ENCODE assay signal across 8 mouse cellular contexts in genomic region chr17:29459321-29460118, GRCm38 (mm10). TPM values are rescaled to one million over a fixed set of nuclear protein-coding genes. Genes with fewer than 3 reads are reported as not detected.
A peak's percentile ranks its signal among the peaks of the same experiment; 100 is the strongest.
DNase-seq lines count a peak whose midpoint lies in the region; ATAC-seq and TF ChIP-seq lines count a peak whose summit lies in the region.

No protein-coding gene starts in this region.

- H3K4me1 ChIP-seq in heart, embryonic 14.5 days (ENCODE audit: control insufficient read depth in 2 of 2, insufficient read depth in 2 of 2, low read length in 2 of 2) = peaks cover 44 to 68% of the 10 kb centered on the region in 2 experiments
- H3K4me1 ChIP-seq in kidney, embryonic 16.5 days (ENCODE audit: insufficient read depth, low read length) = peaks cover 43% of the 10 kb centered on the region
- peaks cover 6% of the 10 kb centered on the region; the same call in 1 of the 2 replicates for H3K4me1 ChIP-seq in stomach, postnatal 0 days (replicated peaks; ENCODE audit: control insufficient read depth, insufficient read depth)

- 6% methylated on average over 24 of the region's 24 CpGs for WGBS in heart, embryonic 14.5 days
- 4% methylated on average over 24 of the region's 24 CpGs for WGBS in kidney, embryonic 16.5 days
- WGBS in stomach, postnatal 0 days = 11% methylated on average over 24 of the region's 24 CpGs

- TF ChIP-seq CTCF in C2C12 (IDR thresholded peaks at IDR 0.05; ENCODE audit: control insufficient read depth, insufficient read depth, insufficient read length) = no peak
- no peak for TF ChIP-seq CTCF in stomach, postnatal 0 days (IDR thresholded peaks at IDR 0.05; ENCODE audit: low read depth)

- no peaks in the 10 kb centered on the region for H3K36me3 ChIP-seq in C2C12 (ENCODE audit: control insufficient read depth, insufficient read depth)
- no peaks in the 10 kb centered on the region for H3K36me3 ChIP-seq in heart, embryonic 14.5 days (ENCODE audit: control insufficient read depth, insufficient read depth, low read length)
- no peaks in the 10 kb centered on the region for H3K36me3 ChIP-seq in kidney, embryonic 16.5 days (ENCODE audit: insufficient read depth, low read length)
- H3K36me3 ChIP-seq in stomach, postnatal 0 days (ENCODE audit: control insufficient read depth, insufficient read depth, low read length) = no peaks in the 10 kb centered on the region

- H3K27me3 ChIP-seq in C2C12 (ENCODE audit: control insufficient read depth, insufficient read depth, insufficient read length) = no peaks in the 10 kb centered on the region
- H3K27me3 ChIP-seq in heart, embryonic 14.5 days (ENCODE audit: control insufficient read depth, insufficient read depth, low read length) = no peaks in the 10 kb centered on the region
- no peaks in the 10 kb centered on the region for H3K27me3 ChIP-seq in kidney, embryonic 16.5 days (ENCODE audit: insufficient read depth, low read length)
- no peaks in the 10 kb centered on the region; the same call in 1 of the 2 replicates for H3K27me3 ChIP-seq in stomach, postnatal 0 days (ENCODE audit: control insufficient read depth, insufficient read depth, low read length)

- no peaks in the 10 kb centered on the region for H3K9me3 ChIP-seq in heart, embryonic 14.5 days (ENCODE audit: control insufficient read depth, low read length)
- no peaks in the 10 kb centered on the region for H3K9me3 ChIP-seq in kidney, embryonic 16.5 days (ENCODE audit: low read length)
- H3K9me3 ChIP-seq in stomach, postnatal 0 days (ENCODE audit: control insufficient read depth, low read length) = no peaks in the 10 kb centered on the region

- H3K79me2 ChIP-seq in C2C12 (ENCODE audit: control insufficient read depth, insufficient read depth) = no peaks in the 10 kb centered on the region

- peak; percentile 93 for DNase-seq in R1 (ENCODE audit: low read depth, low spot score)
- peak; percentile 74 for DNase-seq in embryo, embryonic 9.5 days (ENCODE audit: extremely low spot score)
- peak; percentile 55 for DNase-seq in lung, postnatal 14 days
- peak; percentile 59 for DNase-seq in stomach, postnatal 0 days (ENCODE audit: low spot score)
- no peak for DNase-seq in yolk sac, embryonic 10.5 days (ENCODE audit: low spot score)

- peak overlapping the region; percentile 53 for H3K4me2 ChIP-seq in heart, embryonic 14.5 days (ENCODE audit: low read length)
- H3K4me2 ChIP-seq in kidney, embryonic 16.5 days (replicated peaks; ENCODE audit: low read depth, low read length) = peak overlapping the region; percentile 56
- 0 out of 2 replicates have a peak overlapping the region, but pooled peaks have one; percentile 1 for H3K4me2 ChIP-seq in stomach, postnatal 0 days (replicated peaks; ENCODE audit: low read depth)

- H3K9ac ChIP-seq in heart, embryonic 14.5 days (ENCODE audit: low read length) = peak overlapping the region; percentile 57
- peak overlapping the region; percentile 64 for H3K9ac ChIP-seq in kidney, embryonic 16.5 days (replicated peaks; ENCODE audit: low read length)
- H3K9ac ChIP-seq in stomach, postnatal 0 days (ENCODE audit: low read length) = peak overlapping the region; percentile 39

- H3ac ChIP-seq in C2C12 (ENCODE audit: control insufficient read depth, insufficient read length, low read depth) = peak overlapping the region; percentile 16

- H3K79me3 ChIP-seq in C2C12 (ENCODE audit: low read depth) = no peaks in the 10 kb centered on the region

- TF ChIP-seq EP300 in stomach, postnatal 0 days (optimal IDR thresholded peaks at IDR 0.05) = no peak

- no peak for ATAC-seq in heart, embryonic 14.5 days (ENCODE audit: insufficient number of reproducible peaks, insufficient read depth, low FRiP score, low read depth)
- ATAC-seq in kidney, embryonic 16.5 days (ENCODE audit: low FRiP score, low TSS enrichment) = peak; percentile 60; the same call in 1 of the 2 replicates
- peak; percentile 80 for ATAC-seq in stomach, postnatal 0 days (ENCODE audit: low FRiP score, low TSS enrichment)

- no peak overlapping the region for H3K4me3 ChIP-seq in C2C12 (ENCODE audit: insufficient read depth, poor library complexity, severe bottlenecking)
- peak overlapping the region; percentile 16 to 29; a peak in 3 of 4 replicates for H3K4me3 ChIP-seq in heart, embryonic 14.5 days (ENCODE audit: control insufficient read depth in 1 of 2, insufficient read depth in 1 of 2, low read depth in 1 of 2, low read length in 2 of 2)
- H3K4me3 ChIP-seq in kidney, embryonic 16.5 days (ENCODE audit: low read length) = peak overlapping the region; percentile 31
- H3K4me3 ChIP-seq in stomach, postnatal 0 days (ENCODE audit: low read depth, low read length) = peak overlapping the region; percentile 4; the same call in 1 of the 2 replicates

- H3K27ac ChIP-seq in heart, embryonic 14.5 days (replicated peaks in 1 of 2; ENCODE audit: control insufficient read depth in 1 of 2, insufficient read depth in 1 of 2, low read depth in 2 of 2, low read length in 2 of 2) = peak overlapping the region; percentile 88 to 97
- H3K27ac ChIP-seq in kidney, embryonic 16.5 days (ENCODE audit: low read length) = peak overlapping the region; percentile 86
- peak overlapping the region; percentile 2 for H3K27ac ChIP-seq in stomach, postnatal 0 days (replicated peaks)

TF ChIP-seq in C2C12, 6 proteins besides CTCF, POLR2A, EP300 and RAD21:
- no peak for TF ChIP-seq MYOD1 (IDR thresholded peaks at IDR 0.05; ENCODE audit: control insufficient read depth, insufficient read length, low read depth)
- no peak for TF ChIP-seq CEBPB (IDR thresholded peaks at IDR 0.05; ENCODE audit: low read depth)
- TF ChIP-seq USF1 (IDR thresholded peaks at IDR 0.05; ENCODE audit: low read depth) = peak; percentile 40
- TF ChIP-seq FOSL1 (IDR thresholded peaks at IDR 0.05; ENCODE audit: insufficient read depth, low read length, poor library complexity, severe bottlenecking) = peak; percentile 36
- TF ChIP-seq MYOG (IDR thresholded peaks at IDR 0.05; ENCODE audit: control insufficient read depth, extremely low read depth, insufficient read length) = no peak
- TF ChIP-seq MAX (IDR thresholded peaks at IDR 0.05) = no peak

RNA-seq across cellular contexts. Expression of gene Pim1, which starts 31.0 kb away (rescaled TPM):
- polyA plus RNA-seq in C2C12 (2012; fragmentation: generic; extraction: Trizol) = 4.8 TPM
- polyA plus RNA-seq in heart, embryonic 14.5 days (2014; fragmentation: Nextera tagmentation; extraction: Ambion mirVana) = 14.1 and 16.5 TPM in 2 replicates
- 12.5 and 14.5 TPM in 2 replicates for polyA plus RNA-seq in kidney, embryonic 16.5 days (2015; fragmentation: Nextera tagmentation; extraction: Ambion mirVana)
- 28.6 and 32.8 TPM in 2 replicates for polyA plus RNA-seq in stomach, postnatal 0 days (2015; fragmentation: Nextera tagmentation; extraction: Ambion mirVana)

Comparison
In these comparisons a context has a peak if more than half of its experiments do, and no peak if none do; other contexts are left out.
1. H3K27ac ChIP-seq: peak in every context shown above with its lines; median percentile 92 in heart, embryonic 14.5 days; 86 in kidney, embryonic 16.5 days; 2 in stomach, postnatal 0 days.
2. H3K4me2 ChIP-seq: peak in every context shown above with its lines; median percentile 56 in kidney, embryonic 16.5 days; 53 in heart, embryonic 14.5 days; 1 in stomach, postnatal 0 days.